Mouse (Mus musculus) kidney, adult 2 months (tissue): ENCODE results near the gene Prss27. TPM values are rescaled to one million over a fixed set of nuclear protein-coding genes. Genes with fewer than 3 reads are reported as not detected.
A peak's percentile ranks its signal among the peaks of the same experiment; 100 is the strongest.

ENCODE experiments used
- DNase-seq: peaks from one replicate; pipeline ENCODE4 v3.0.0; 2021
- H3K27ac ChIP-seq: fragments of 200-500 bp; 2 replicates; pipeline ENCODE4 v1.5.1; 2012; ENCODE audit warnings: low read depth, low read length, control low read depth, inconsistent platforms; ENCODE audit not compliant: insufficient read depth
- H3K27me3 ChIP-seq: fragments of 200-500 bp; replicated peaks from 2 replicates; pipeline ENCODE4 v1.6.1; 2012; ENCODE audit warnings: mild to moderate bottlenecking, moderate library complexity, low read length, inconsistent platforms; ENCODE audit not compliant: control insufficient read depth, insufficient read depth
- H3K36me3 ChIP-seq: fragments of 200-500 bp; 2 replicates; pipeline ENCODE4 v1.6.1; 2012; ENCODE audit warnings: mild to moderate bottlenecking, moderate library complexity, low read length, inconsistent platforms; ENCODE audit not compliant: control insufficient read depth, insufficient read depth
- H3K4me1 ChIP-seq: fragments of 200-500 bp; 2 replicates; pipeline ENCODE4 v1.6.1; 2011; ENCODE audit warnings: low read length; ENCODE audit not compliant: control insufficient read depth, insufficient read depth
- H3K4me3 ChIP-seq: fragments of 200-500 bp; 2 replicates; pipeline ENCODE4 v1.5.1; 2011; ENCODE audit warnings: mild to moderate bottlenecking, low read depth, low read length, control low read depth; ENCODE audit not compliant: insufficient read depth
- CTCF ChIP-seq: fragments of 200-500 bp; conservative IDR thresholded peaks from 2 replicates; pipeline ENCODE4 v1.5.1; 2011; ENCODE audit warnings: low read depth, mild to moderate bottlenecking, control low read depth, low read length, moderate library complexity, mixed read lengths; ENCODE audit not compliant: insufficient read depth, insufficient read length
- POLR2A ChIP-seq: fragments of 200-500 bp; IDR thresholded peaks from one replicate; pipeline ENCODE4 v1.6.1; 2011; ENCODE audit warnings: low read depth, low read length, control low read depth
- WGBS: fragments of 180-500 bp; shearing (Covaris S2); methylation state at CpG from one replicate; pipeline ENCODE4 v1.1.7; 2018; 5-methylcytosine and 5-hydroxymethylcytosine counted together
- polyA plus RNA-seq: library from polyadenylated mRNA; depleted of rRNA; stranded (reverse); fragments of >200 nt; gene quantifications from 2 replicates; pipeline ENCODE4 v1.2.3, GENCODE M21; 2012

The Prss27 gene
- polyA plus RNA-seq, 1 experiment = 0.16 TPM

DNA sequence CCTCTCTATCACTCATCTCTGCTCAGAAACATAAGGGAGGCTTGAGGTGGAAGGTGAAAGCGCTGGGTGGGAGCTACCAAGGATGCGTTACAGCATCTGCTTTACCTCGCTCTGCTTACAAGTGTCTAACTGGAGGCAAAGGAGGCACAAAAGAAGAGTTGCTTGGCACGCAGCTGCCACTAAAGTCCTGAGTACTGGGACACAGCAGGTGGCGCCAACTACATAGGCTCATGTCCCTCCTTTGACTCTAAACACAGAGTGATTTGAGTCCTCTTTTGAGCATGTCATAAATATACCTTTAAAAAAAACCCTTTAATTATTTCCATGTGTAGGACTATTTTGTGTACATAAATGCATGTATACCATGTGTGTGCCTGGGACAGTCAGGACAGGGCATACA is 28.3 kb upstream of the Prss27 start:
- H3K4me3 ChIP-seq = no peak overlapping the region
- H3K27ac ChIP-seq = no peak overlapping the region
- no peak for TF ChIP-seq CTCF
- no peaks in the 10 kb centered on the region for H3K27me3 ChIP-seq
- H3K4me1 ChIP-seq = no peaks in the 10 kb centered on the region
- no peaks in the 10 kb centered on the region for H3K36me3 ChIP-seq
- no peak for DNase-seq
- 50% methylated on average over 5 of the region's 5 CpGs for WGBS

DNA sequence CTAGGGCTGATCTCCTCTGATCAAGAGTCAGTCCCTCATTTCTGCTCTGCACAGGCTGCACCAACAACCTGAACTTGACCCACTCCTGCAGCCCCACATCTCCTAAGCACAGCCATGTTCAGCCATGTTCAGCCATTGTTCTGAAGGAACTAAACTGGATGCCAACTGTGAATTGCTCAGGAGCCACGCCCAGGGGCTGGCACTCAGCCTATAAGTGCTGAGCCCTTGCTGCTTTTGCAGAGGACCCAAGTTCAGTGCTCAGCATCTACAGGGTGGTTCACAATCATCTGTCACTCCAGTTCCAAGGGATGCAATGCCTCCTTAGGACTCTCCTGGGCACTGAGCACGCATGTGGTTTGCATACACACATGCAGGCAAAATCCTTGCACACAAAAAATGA is 25.0 kb upstream of the Prss27 start:
- WGBS = 83% methylated on average over 2 of the region's 2 CpGs
- no peak overlapping the region for H3K27ac ChIP-seq
- no peaks in the 10 kb centered on the region for H3K36me3 ChIP-seq
- TF ChIP-seq POLR2A (no peak), CTCF (no peak)
- H3K4me3 ChIP-seq = no peak overlapping the region
- no peaks in the 10 kb centered on the region for H3K4me1 ChIP-seq
- no peak for DNase-seq
- no peaks in the 10 kb centered on the region for H3K27me3 ChIP-seq

DNA sequence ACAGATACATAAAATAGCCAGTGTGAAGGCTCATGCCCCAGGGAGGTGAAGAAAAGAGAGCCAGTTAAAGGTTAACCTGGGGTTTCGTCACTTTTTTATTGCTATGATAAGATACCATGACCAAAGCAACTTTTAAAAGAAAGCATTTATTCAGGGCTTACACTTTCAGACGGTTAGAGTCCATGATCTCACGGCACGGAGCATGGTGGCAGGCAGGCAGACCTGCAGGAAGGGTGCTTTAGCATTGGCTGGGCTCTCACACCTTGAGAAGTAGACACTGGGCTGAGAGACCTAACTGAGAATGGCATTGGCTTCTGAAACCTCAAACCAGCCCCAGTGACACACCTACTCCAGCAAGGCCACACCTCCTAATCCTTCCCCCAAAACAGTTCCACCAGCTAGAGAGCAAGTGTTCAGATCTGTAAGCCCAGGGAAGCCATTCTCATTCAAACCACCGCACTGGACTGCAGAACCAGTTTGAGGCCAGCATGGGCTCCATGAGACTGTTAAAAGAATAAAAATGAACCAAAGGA is 23.4 kb upstream of the Prss27 start:
- H3K27me3 ChIP-seq = no peaks in the 10 kb centered on the region
- H3K4me3 ChIP-seq = no peak overlapping the region
- H3K27ac ChIP-seq = no peak overlapping the region
- H3K36me3 ChIP-seq = no peaks in the 10 kb centered on the region
- 82% methylated on average over 5 of the region's 5 CpGs for WGBS
- TF ChIP-seq CTCF = no peak
- TF ChIP-seq POLR2A = no peak
- DNase-seq = no peak
- H3K4me1 ChIP-seq = no peaks in the 10 kb centered on the region

DNA sequence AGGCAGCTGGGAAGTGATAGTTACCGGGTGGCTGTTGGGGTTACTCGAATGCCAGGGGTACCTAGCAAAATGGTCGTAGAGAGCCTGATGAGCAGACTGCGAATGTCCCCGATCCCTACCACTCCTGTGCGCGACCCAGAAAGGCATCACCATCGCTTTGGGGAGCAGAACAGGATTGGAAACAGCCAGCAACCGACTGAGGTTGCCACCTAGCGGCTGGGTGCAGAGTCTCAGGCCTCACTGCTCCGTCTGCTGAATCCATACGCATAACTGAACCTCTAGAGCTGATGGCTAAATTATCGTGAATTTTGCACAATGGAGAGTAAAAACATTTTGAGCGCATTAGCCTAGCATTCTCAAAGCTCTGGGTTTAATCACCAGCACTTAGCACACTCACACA is 22.2 kb upstream of the Prss27 start:
- peak; percentile 29 for DNase-seq
- TF ChIP-seq CTCF (peak; percentile 66), POLR2A (no peak)

DNA sequence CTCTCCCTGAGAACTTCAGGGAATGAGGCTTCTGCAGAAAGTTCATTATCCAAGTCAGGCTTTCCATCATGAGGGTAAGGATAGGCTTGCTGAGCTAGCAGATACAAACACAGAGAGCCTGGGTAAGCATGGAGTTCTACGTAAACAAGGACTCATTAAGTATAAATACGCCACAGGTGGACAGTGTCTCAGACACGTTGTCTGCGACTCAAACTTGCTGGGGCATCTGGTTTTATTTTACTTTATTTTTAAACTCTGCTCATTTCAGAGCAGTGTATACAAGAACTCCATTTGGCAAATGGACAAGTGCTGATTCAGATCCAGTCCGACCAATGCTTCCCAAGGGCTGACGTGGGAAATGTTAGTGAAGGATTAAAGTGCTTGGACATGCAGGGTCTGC is 17.2 kb upstream of the Prss27 start:
- no peaks in the 10 kb centered on the region for H3K27me3 ChIP-seq
- H3K4me1 ChIP-seq = no peaks in the 10 kb centered on the region
- no peak overlapping the region for H3K27ac ChIP-seq
- 67% methylated on average over 6 of the region's 6 CpGs for WGBS
- TF ChIP-seq POLR2A (no peak), CTCF (no peak)
- no peak overlapping the region for H3K4me3 ChIP-seq
- no peak for DNase-seq
- H3K36me3 ChIP-seq = no peaks in the 10 kb centered on the region

More for the DNA sequence above, 22.2 kb upstream of the Prss27 start:
- Histone ChIP-seq H3K36me3 (no peaks in the 10 kb centered on the region), H3K27me3 (no peaks in the 10 kb centered on the region), H3K4me1 (no peaks in the 10 kb centered on the region), H3K4me3 (no peak overlapping the region), H3K27ac (no peak overlapping the region)
- 39% methylated on average over 14 of the region's 14 CpGs for WGBS

DNA sequence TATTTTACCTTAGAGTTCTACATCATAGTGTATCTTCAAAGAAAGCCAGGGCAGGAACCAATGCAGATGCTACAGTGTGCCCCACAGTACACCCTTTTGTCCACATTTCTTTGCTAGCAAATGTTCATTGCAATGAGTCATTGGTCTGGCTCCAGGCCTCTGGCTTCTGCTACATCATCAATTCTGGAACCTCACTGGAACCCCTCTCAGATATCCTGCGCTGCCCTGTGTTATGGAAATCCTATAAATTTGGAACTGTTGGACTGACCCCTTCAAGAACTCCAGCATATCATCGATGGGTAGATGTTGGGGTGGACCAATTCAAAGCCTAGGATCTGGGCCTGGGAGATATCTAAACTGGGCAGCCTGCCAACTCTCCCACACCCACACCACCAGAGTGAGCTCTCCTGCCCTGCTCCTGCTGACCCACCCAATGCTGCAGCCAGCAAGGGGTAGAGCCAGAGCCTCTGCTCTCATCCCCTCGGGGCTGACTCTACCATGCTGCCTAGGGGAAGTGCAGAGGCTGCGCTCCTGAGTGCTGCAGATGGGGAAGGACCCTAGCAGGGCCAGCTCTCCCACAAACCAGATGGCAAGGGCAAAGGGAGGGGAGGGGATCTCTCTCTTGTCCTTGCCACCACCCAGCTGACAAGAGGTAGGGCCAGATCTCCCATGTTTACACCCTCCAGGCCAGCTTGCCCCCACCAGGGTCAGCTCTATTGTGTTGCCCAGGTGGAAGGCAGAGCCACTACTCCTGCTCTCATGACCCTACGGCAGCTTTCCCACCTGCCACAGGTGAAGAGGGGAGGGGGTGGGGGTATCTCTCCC is 16.4 kb upstream of the Prss27 start:
- H3K27me3 ChIP-seq = no peaks in the 10 kb centered on the region
- DNase-seq = no peak
- H3K27ac ChIP-seq = no peak overlapping the region
- H3K4me3 ChIP-seq = no peak overlapping the region
- WGBS = 73% methylated on average over 5 of the region's 5 CpGs
- no peaks in the 10 kb centered on the region for H3K36me3 ChIP-seq
- TF ChIP-seq CTCF (no peak), POLR2A (no peak)
- no peaks in the 10 kb centered on the region for H3K4me1 ChIP-seq

DNA sequence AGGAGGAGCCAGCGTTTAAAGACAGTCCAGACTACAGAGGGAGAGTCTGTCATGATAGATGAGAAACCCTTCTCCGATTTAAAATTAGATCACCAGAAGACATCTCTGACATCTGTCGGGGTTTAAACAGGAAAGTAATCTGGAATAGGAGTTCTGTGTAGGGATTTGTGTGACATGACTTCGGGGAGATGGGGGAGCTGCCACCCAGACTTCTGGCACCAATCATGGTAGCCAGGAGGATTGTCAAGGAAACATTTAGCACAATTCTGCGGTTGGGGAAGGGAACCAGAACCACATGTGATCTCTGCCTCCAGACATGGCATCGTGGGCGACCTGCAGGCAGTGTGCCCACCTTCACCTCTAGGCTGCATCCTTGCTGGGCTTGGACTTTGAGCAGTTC is 8.5 kb upstream of the Prss27 start:
- TF ChIP-seq POLR2A (no peak), CTCF (no peak)
- H3K27me3 ChIP-seq = no peaks in the 10 kb centered on the region
- no peaks in the 10 kb centered on the region for H3K36me3 ChIP-seq
- H3K4me1 ChIP-seq = no peaks in the 10 kb centered on the region
- WGBS = 78% methylated on average over 7 of the region's 7 CpGs
- H3K27ac ChIP-seq = no peak overlapping the region
- H3K4me3 ChIP-seq = no peak overlapping the region
- no peak for DNase-seq
